Mouse (Mus musculus) regulatory T cell (primary cell): ENCODE results near the gene Speer3.
"Not testable (repeated sequence)": the region's sequence is repeated elsewhere in the genome, so short reads cannot be mapped to it uniquely, and the experiment has no call there.

ENCODE experiments used
- in situ Hi-C: fragments of 300-600 bp; cut with MboI, MseI; formaldehyde crosslinking; loops from one replicate; pipeline ENCODE4 v1.15.1; 2025; ENCODE audit warnings: high pct_unique_total_duplicates

Gene Speer3

GRCm38 (mm10) chr5:13791319-13791718 lies at the start of gene Speer3:
Gene Speer3 (plus strand): TSS chr5:13791619.
- in situ Hi-C loops = loop anchor here (10.0 kb wide), 1 partner anchor 1307 kb away; no protein-coding TSS in a partner anchor

GRCm38 (mm10) chr5:13810496-13810895 lies 19.1 kb downstream of the Speer3 start:
- in situ Hi-C loops = not testable (repeated sequence)

DNA sequence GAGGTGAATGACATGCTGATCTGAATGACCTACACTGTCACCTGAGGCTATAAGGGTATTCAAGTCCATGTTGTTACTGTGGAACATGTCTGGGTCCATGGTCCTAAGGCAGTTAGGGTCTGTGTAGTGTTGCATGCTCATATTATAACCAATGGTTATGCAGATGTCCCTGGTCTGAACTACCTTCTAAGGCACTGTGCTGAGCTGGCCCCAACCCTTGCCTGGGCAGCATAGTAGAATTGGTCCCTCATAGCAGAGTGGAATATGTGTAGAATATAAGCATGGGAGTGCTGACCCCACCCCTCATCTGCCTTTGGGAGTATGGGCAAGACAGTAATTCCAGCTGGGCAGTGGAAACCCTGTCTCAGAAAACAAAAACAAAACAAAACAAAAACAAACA lies 33.7 kb downstream of the Speer3 start:
- in situ Hi-C loops = loop anchor here (25.0 kb wide), 1 partner anchor 987 kb away; no protein-coding TSS in a partner anchor

- in situ Hi-C loops = loop anchor here (25.0 kb wide), 1 partner anchor 986 kb away; no protein-coding TSS in a partner anchor
These were observed 35.3 kb downstream of the Speer3 start for GRCm38 (mm10) chr5:13826708-13827107.

DNA sequence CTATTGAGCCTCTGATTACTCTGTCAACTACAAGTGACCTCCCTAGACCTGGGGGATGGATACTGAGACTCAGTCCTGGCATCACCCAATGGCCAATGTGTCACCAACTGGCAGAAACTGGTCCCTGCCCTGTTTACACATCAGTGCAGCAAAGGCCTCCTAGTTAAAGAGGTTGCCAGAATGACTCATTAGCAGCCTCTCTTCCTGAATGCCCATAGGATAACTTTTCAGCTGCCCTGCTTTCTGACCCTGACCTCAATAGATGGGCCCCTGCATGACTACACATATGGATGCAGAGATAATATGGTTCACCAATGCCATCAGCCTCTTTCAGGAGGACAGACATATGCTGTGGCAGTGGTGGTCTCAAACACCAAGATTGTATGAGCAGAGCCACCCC lies 52.9 kb downstream of the Speer3 start:
- in situ Hi-C loops = loop anchor here (25.0 kb wide), 1 partner anchor 968 kb away; no protein-coding TSS in a partner anchor
